Mouse (Mus musculus) embryonic facial prominence, embryonic 13.5 days (tissue): ENCODE measurements around the gene Sorcs1. TPM values are rescaled to one million over a fixed set of nuclear protein-coding genes. Genes with fewer than 3 reads are reported as not detected.
A peak's percentile ranks its signal among the peaks of the same experiment; 100 is the strongest.

Experiments used
- ATAC-seq: fragments of 200-750 bp; cut with Nextera tagmentation; 2 replicates; pipeline ENCODE4 v1.8.0; 2017; ENCODE audit warnings: low read depth; ENCODE audit not compliant: insufficient number of reproducible peaks, insufficient read depth, low FRiP score, low TSS enrichment
- H3K27ac ChIP-seq: fragments of 300-500 bp; sonication (generic); 2 replicates; pipeline ENCODE4 v1.5.1; 2015; ENCODE audit warnings: moderate library complexity, mild to moderate bottlenecking, inconsistent platforms
- H3K27me3 ChIP-seq: fragments of 300-500 bp; sonication (generic); 2 replicates; pipeline ENCODE4 v1.6.1; 2015; ENCODE audit warnings: mild to moderate bottlenecking, inconsistent platforms
- H3K36me3 ChIP-seq: fragments of 300-500 bp; sonication (generic); 2 replicates; pipeline ENCODE4 v1.6.1; 2015; ENCODE audit warnings: mild to moderate bottlenecking, inconsistent platforms
- H3K4me1 ChIP-seq: fragments of 300-500 bp; sonication (generic); 2 replicates; pipeline ENCODE4 v1.6.1; 2015; ENCODE audit warnings: inconsistent platforms
- H3K4me2 ChIP-seq: fragments of 300-500 bp; sonication (generic); 2 replicates; pipeline ENCODE4 v1.6.1; 2015; ENCODE audit warnings: moderate library complexity, mild to moderate bottlenecking, inconsistent platforms
- H3K4me3 ChIP-seq: fragments of 300-500 bp; sonication (generic); 2 replicates; pipeline ENCODE4 v1.5.1; 2015; ENCODE audit warnings: mild to moderate bottlenecking, inconsistent platforms
- H3K9ac ChIP-seq: fragments of 300-500 bp; sonication (generic); 2 replicates; pipeline ENCODE4 v1.6.1; 2015; ENCODE audit warnings: mild to moderate bottlenecking, inconsistent platforms
- H3K9me3 ChIP-seq: fragments of 300-500 bp; sonication (generic); 2 replicates; pipeline ENCODE4 v1.6.1; 2016; ENCODE audit warnings: inconsistent platforms
- WGBS: fragments of 180-500 bp; shearing (Covaris S2); methylation state at CpG from one replicate; pipeline ENCODE4 v1.1.7; 2015; ENCODE audit warnings: mixed read lengths; 5-methylcytosine and 5-hydroxymethylcytosine counted together
- polyA plus RNA-seq: library from polyadenylated mRNA; unstranded; fragments of >200 nt; fragmentation: Nextera tagmentation; extraction: Ambion mirVana; gene quantifications from 2 replicates; pipeline ENCODE4 v1.2.1, GENCODE M21; 2015

Gene Sorcs1
- polyA plus RNA-seq, 1 experiment from 2014 or later: 2.2 TPM

GRCm38 (mm10) chr19:50640251-50641032 lies 38.0 kb downstream of the Sorcs1 start:
- H3K9me3 ChIP-seq: no peaks in the 10 kb centered on the region
- no peak for ATAC-seq
- no peaks in the 10 kb centered on the region for H3K27me3 ChIP-seq
- 75% methylated on average over 8 of the region's 8 CpGs for WGBS
- no peaks in the 10 kb centered on the region for H3K36me3 ChIP-seq
- no peak overlapping the region for H3K4me3 ChIP-seq
- H3K4me2 ChIP-seq: no peak overlapping the region
- no peak overlapping the region for H3K27ac ChIP-seq
- H3K4me1 ChIP-seq: no peaks in the 10 kb centered on the region
- no peak overlapping the region for H3K9ac ChIP-seq

DNA sequence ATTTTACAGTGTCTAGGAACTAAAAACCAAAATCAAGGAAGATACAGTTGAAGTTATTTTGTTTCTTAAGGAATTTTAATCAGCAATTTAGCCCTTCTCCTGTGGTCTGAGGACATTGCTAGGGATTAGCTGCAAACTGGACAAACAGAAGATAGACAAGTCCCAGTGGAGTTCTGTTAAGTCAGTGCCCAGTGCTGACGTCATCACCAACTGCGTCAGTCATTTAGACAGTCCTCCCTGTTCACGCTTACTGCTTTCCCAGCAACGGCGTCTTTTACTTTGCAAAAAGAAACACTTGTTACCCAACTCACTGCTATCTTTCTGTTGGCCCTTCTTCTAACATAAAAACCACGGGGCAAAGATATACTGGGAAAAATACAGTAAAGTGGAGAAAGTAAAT lies 40.3 kb downstream of the Sorcs1 start:
- H3K27ac ChIP-seq: no peak overlapping the region
- WGBS: 68% methylated on average over 6 of the region's 6 CpGs
- no peaks in the 10 kb centered on the region for H3K4me1 ChIP-seq
- H3K4me3 ChIP-seq: no peak overlapping the region
- no peaks in the 10 kb centered on the region for H3K36me3 ChIP-seq
- no peaks in the 10 kb centered on the region for H3K9me3 ChIP-seq
- H3K27me3 ChIP-seq: no peaks in the 10 kb centered on the region
- ATAC-seq: no peak
- no peak overlapping the region for H3K4me2 ChIP-seq
- no peak overlapping the region for H3K9ac ChIP-seq

DNA sequence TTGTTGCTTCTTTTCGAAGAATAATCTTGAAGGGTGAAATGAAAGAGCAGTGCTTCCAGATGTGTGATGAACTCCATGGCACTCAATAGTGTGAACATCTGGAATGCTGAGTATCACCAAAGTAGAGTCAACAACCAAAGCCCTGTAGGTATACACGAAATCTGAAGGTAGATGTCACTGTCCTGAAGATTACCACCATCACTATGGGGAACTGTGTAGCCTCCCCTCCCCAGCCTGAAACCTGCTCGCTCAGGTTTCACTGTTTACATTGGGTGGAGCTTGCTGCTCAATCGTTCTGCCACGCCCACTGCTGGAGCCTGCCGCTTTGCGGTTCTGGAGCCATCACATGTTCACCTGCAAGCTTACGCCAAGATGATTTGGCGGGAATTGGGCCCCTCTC lies 64.4 kb downstream of the Sorcs1 start:
- peak overlapping the region; percentile 37 for H3K4me2 ChIP-seq
- ATAC-seq: no peak
- no peaks in the 10 kb centered on the region for H3K36me3 ChIP-seq
- H3K9ac ChIP-seq: no peak overlapping the region
- H3K4me3 ChIP-seq: no peak overlapping the region
- no peaks in the 10 kb centered on the region for H3K9me3 ChIP-seq
- H3K27ac ChIP-seq: no peak overlapping the region
- H3K27me3 ChIP-seq: no peaks in the 10 kb centered on the region
- 30% methylated on average over 9 of the region's 9 CpGs for WGBS
- 0 out of 2 replicates have a peak, but pooled peaks cover 2% of the 10 kb centered on the region for H3K4me1 ChIP-seq

DNA sequence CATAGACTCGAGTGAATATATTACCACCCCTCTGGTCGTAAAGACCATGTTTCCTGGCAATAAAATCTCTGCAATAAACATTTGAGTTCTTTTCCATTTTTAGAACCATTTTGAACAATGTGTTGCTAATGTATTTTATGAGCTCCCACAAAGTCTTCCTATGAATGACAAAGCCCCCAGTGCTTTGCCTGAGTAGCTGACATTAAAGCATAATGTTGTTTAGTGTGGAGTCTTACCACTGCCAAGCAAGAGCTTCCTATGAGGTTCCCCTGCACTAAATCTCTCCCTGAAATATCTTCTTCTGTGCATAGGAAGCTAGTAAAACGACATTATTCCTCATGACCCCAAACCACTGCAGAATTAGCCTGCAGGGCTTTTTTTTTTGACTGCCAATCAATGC lies 66.8 kb downstream of the Sorcs1 start:
- H3K4me2 ChIP-seq: no peak overlapping the region
- 0 out of 2 replicates have a peak, but pooled peaks cover 2% of the 10 kb centered on the region for H3K4me1 ChIP-seq
- no peaks in the 10 kb centered on the region for H3K9me3 ChIP-seq
- H3K27ac ChIP-seq: no peak overlapping the region
- 41% methylated on average over 3 of the region's 3 CpGs for WGBS
- no peaks in the 10 kb centered on the region for H3K27me3 ChIP-seq
- H3K4me3 ChIP-seq: no peak overlapping the region
- no peaks in the 10 kb centered on the region for H3K36me3 ChIP-seq
- no peak for ATAC-seq
- H3K9ac ChIP-seq: no peak overlapping the region

GRCm38 (mm10) chr19:50603882-50604281 lies 74.6 kb downstream of the Sorcs1 start:
- H3K4me3 ChIP-seq: no peak overlapping the region
- no peak overlapping the region for H3K4me2 ChIP-seq
- no peaks in the 10 kb centered on the region for H3K9me3 ChIP-seq
- no peak for ATAC-seq
- H3K27ac ChIP-seq: no peak overlapping the region
- no peaks in the 10 kb centered on the region for H3K27me3 ChIP-seq
- H3K4me1 ChIP-seq: no peaks in the 10 kb centered on the region
- no peaks in the 10 kb centered on the region for H3K36me3 ChIP-seq
- H3K9ac ChIP-seq: no peak overlapping the region
- 48% methylated on average over 4 of the region's 4 CpGs for WGBS

GRCm38 (mm10) chr19:50603380-50603779 lies 75.1 kb downstream of the Sorcs1 start:
- Histone ChIP-seq H3K4me2 (no peak overlapping the region), H3K9ac (no peak overlapping the region), H3K27me3 (no peaks in the 10 kb centered on the region), H3K36me3 (no peaks in the 10 kb centered on the region), H3K27ac (no peak overlapping the region), H3K4me1 (no peaks in the 10 kb centered on the region), H3K4me3 (no peak overlapping the region), H3K9me3 (no peaks in the 10 kb centered on the region)
- 82% methylated on average over 5 of the region's 5 CpGs for WGBS
- ATAC-seq: no peak

- no peak for ATAC-seq
- WGBS: 64% methylated on average over 4 of the region's 4 CpGs
Observed at GRCm38 (mm10) chr19:50597300-50597699, 81.1 kb downstream of the Sorcs1 start.

DNA sequence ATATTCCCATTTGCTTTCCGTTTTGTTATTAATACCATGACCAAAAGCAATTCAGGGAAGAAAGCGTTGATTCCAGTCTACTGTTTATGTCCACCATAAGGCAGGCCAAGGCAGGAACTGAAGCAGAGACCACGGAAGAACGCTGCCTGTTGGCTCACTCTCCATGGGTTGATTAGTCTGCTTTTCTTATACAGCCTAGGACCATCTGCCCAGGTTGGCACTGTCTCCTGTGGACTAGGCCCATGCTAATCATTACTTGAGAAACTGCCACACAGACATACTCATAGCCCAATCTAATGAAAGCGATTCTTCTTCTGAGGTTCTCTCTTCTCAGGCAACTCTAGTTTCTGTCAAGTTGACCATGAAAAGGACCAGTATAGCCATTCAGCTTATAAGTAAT lies 92.3 kb downstream of the Sorcs1 start:
- H3K4me1 ChIP-seq: no peaks in the 10 kb centered on the region
- no peak overlapping the region for H3K4me3 ChIP-seq
- H3K27ac ChIP-seq: no peak overlapping the region
- H3K36me3 ChIP-seq: no peaks in the 10 kb centered on the region
- WGBS: 84% methylated on average over 5 of the region's 5 CpGs
- H3K9me3 ChIP-seq: no peaks in the 10 kb centered on the region
- ATAC-seq: no peak
- H3K4me2 ChIP-seq: no peak overlapping the region
- no peaks in the 10 kb centered on the region for H3K27me3 ChIP-seq
- no peak overlapping the region for H3K9ac ChIP-seq

More at GRCm38 (mm10) chr19:50597300-50597699, 81.1 kb downstream of the Sorcs1 start:
- H3K36me3 ChIP-seq: no peaks in the 10 kb centered on the region
- no peak overlapping the region for H3K9ac ChIP-seq
- no peaks in the 10 kb centered on the region for H3K4me1 ChIP-seq
- no peak overlapping the region for H3K27ac ChIP-seq
- no peaks in the 10 kb centered on the region for H3K27me3 ChIP-seq
- no peaks in the 10 kb centered on the region for H3K9me3 ChIP-seq
- no peak overlapping the region for H3K4me2 ChIP-seq
- H3K4me3 ChIP-seq: no peak overlapping the region

DNA sequence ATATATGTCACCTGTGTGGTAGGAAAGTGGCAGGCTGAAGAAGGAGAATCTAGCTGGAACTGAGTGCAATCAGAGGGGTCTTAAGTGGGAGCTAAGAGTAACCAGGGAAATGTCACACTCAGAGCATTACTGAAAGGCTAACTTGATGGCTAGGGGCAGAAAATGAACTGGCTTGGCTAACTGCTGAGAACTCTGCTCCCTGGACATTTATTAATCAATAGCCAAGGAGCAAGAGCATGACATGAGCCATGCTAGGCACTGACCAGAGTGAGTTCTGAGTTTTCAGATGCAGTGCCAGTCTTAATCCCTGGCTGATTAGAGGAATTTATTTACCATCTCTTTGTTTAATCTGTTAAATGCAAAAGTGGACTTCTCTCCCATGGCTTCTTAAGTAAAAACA lies 95.5 kb downstream of the Sorcs1 start:
- Histone ChIP-seq H3K9ac (no peak overlapping the region), H3K27me3 (no peaks in the 10 kb centered on the region), H3K36me3 (no peaks in the 10 kb centered on the region), H3K4me3 (no peak overlapping the region), H3K9me3 (no peaks in the 10 kb centered on the region), H3K4me2 (no peak overlapping the region), H3K27ac (no peak overlapping the region), H3K4me1 (no peaks in the 10 kb centered on the region)
- ATAC-seq: no peak

- Histone ChIP-seq H3K4me3 (no peak overlapping the region), H3K9me3 (no peaks in the 10 kb centered on the region), H3K9ac (no peak overlapping the region), H3K27ac (no peak overlapping the region), H3K4me2 (no peak overlapping the region), H3K4me1 (0 out of 2 replicates have a peak, but pooled peaks cover 5% of the 10 kb centered on the region), H3K27me3 (no peaks in the 10 kb centered on the region), H3K36me3 (no peaks in the 10 kb centered on the region)
- 28% methylated on average over 1 of the region's 1 CpGs for WGBS
- no peak for ATAC-seq
Observed at GRCm38 (mm10) chr19:50569669-50570195, 108.7 kb downstream of the Sorcs1 start.

- Histone ChIP-seq H3K36me3 (no peaks in the 10 kb centered on the region), H3K9ac (no peak overlapping the region), H3K27me3 (no peaks in the 10 kb centered on the region), H3K27ac (no peak overlapping the region), H3K4me1 (0 out of 2 replicates have a peak, but pooled peaks cover 5% of the 10 kb centered on the region), H3K9me3 (no peaks in the 10 kb centered on the region), H3K4me2 (no peak overlapping the region), H3K4me3 (no peak overlapping the region)
- WGBS: 91% methylated on average over 2 of the region's 2 CpGs
- ATAC-seq: no peak
Observed at GRCm38 (mm10) chr19:50566306-50566705, 112.1 kb downstream of the Sorcs1 start.

- Histone ChIP-seq H3K27me3 (no peaks in the 10 kb centered on the region), H3K4me2 (no peak overlapping the region), H3K27ac (no peak overlapping the region), H3K9ac (no peak overlapping the region), H3K4me3 (no peak overlapping the region), H3K36me3 (no peaks in the 10 kb centered on the region), H3K4me1 (no peaks in the 10 kb centered on the region), H3K9me3 (no peaks in the 10 kb centered on the region)
- WGBS: 31% methylated on average over 6 of the region's 6 CpGs
- ATAC-seq: no peak
Observed at GRCm38 (mm10) chr19:50558771-50559170, 119.7 kb downstream of the Sorcs1 start.
